Mouse (Mus musculus) granulocyte monocyte progenitor cell, adult 5-6 weeks (primary cell): ENCODE measurements around the gene Col1a1. TPM values are rescaled to one million over a fixed set of nuclear protein-coding genes. Genes with fewer than 3 reads are reported as not detected.

Source experiments
- ATAC-seq: replicated peaks from 2 replicates; pipeline ENCODE4 v1.8.0; 2016; ENCODE audit warnings: mild to moderate bottlenecking, moderate TSS enrichment, inconsistent platforms; ENCODE audit not compliant: poor library complexity, severe bottlenecking
- total RNA-seq, 2 experiments: library from RNA; stranded (forward) in 1 of 2; stranded (reverse) in 1 of 2; fragments of 200-712, 200-1000 nt in 1 of 2; fragments of >200 nt in 1 of 2; fragmentation: Nextera tagmentation in 1 of 2; gene quantifications; 2 replicates each; pipeline ENCODE4 v1.2.3; 2014 to 2017

Gene Col1a1
- total RNA-seq (2014; fragmentation: Nextera tagmentation) (not detected in 2 replicates), total RNA-seq (2017) (not detected in 2 replicates)

- no peak for ATAC-seq
Observed at GRCm38 (mm10) chr11:94936045-94936444, at the start of gene Col1a1. Col1a1 (plus strand) TSS chr11:94936224.

GRCm38 (mm10) chr11:94891155-94891554 is 44.9 kb upstream of the Col1a1 start:
- ATAC-seq, result no peak

- ATAC-seq, result no peak
Observed at GRCm38 (mm10) chr11:94896753-94897376, 39.2 kb upstream of the Col1a1 start.

- ATAC-seq, result no peak
Observed at GRCm38 (mm10) chr11:94901231-94901630, 34.8 kb upstream of the Col1a1 start.

GRCm38 (mm10) chr11:94904306-94904705 is 31.7 kb upstream of the Col1a1 start:
- no peak for ATAC-seq

- no peak for ATAC-seq
Observed at GRCm38 (mm10) chr11:94910971-94911370, 25.1 kb upstream of the Col1a1 start.

GRCm38 (mm10) chr11:94912568-94912967 is 23.5 kb upstream of the Col1a1 start:
- ATAC-seq, result no peak

- no peak for ATAC-seq
Observed at GRCm38 (mm10) chr11:94913302-94914090, 22.5 kb upstream of the Col1a1 start.

- peak; percentile 44; the same call in 1 of the 2 replicates for ATAC-seq
Observed at GRCm38 (mm10) chr11:94915675-94916403, 20.2 kb upstream of the Col1a1 start.

GRCm38 (mm10) chr11:94916477-94916876 is 19.5 kb upstream of the Col1a1 start:
- ATAC-seq, result no peak

GRCm38 (mm10) chr11:94917717-94918116 is 18.3 kb upstream of the Col1a1 start:
- ATAC-seq, result no peak

- ATAC-seq, result no peak
Observed at GRCm38 (mm10) chr11:94920996-94921401, 15.0 kb upstream of the Col1a1 start.

- no peak for ATAC-seq
Observed at GRCm38 (mm10) chr11:94924977-94925376, 11.0 kb upstream of the Col1a1 start.

- ATAC-seq, result no peak
Observed at GRCm38 (mm10) chr11:94926431-94926830, 9.6 kb upstream of the Col1a1 start.

- ATAC-seq, result no peak
Observed at GRCm38 (mm10) chr11:94927771-94928291, 8.2 kb upstream of the Col1a1 start.

GRCm38 (mm10) chr11:94928820-94929219 is 7.2 kb upstream of the Col1a1 start:
- ATAC-seq, result peak; percentile 88

GRCm38 (mm10) chr11:94929599-94929998 is 6.4 kb upstream of the Col1a1 start:
- ATAC-seq, result no peak

- no peak for ATAC-seq
Observed at GRCm38 (mm10) chr11:94930151-94930550, 5.9 kb upstream of the Col1a1 start.

GRCm38 (mm10) chr11:94933584-94933983 is 2.4 kb upstream of the Col1a1 start:
- ATAC-seq, result no peak

GRCm38 (mm10) chr11:94934526-94934925 is 1.5 kb upstream of the Col1a1 start:
- no peak for ATAC-seq

GRCm38 (mm10) chr11:94936851-94937295 is 849 bp downstream of the Col1a1 start:
- peak; percentile 68 for ATAC-seq
